Mouse (Mus musculus) CH12.LX (cell line): ENCODE measurements at regions not wholly inside any gene's neighbourhood (a gene's known extent, or its start where the extent isn't known, plus 50 kb on each side); places are given as distances from the start of the nearest gene placed in this dataset.

ENCODE experiments used
- DNase-seq: peaks from one replicate; pipeline ENCODE4 v3.0.0-alpha.2; 2013; ENCODE audit errors: extremely low read depth
- H3K27ac ChIP-seq: 2 replicates; pipeline ENCODE4 v1.5.1; 2012; ENCODE audit warnings: low read depth, mild to moderate bottlenecking, control low read depth, moderate library complexity; ENCODE audit not compliant: insufficient read depth
- H3K27me3 ChIP-seq: replicated peaks from 2 replicates; pipeline ENCODE3; 2012; ENCODE audit warnings: inconsistent platforms
- H3K36me3 ChIP-seq, 2 experiments: replicated peaks in 1 of 2; 2 replicates each; pipeline versions ENCODE3 to v1.6.1; 2012; ENCODE audit warnings: inconsistent platforms in 1 of 2, low read length in 1 of 2, mild to moderate bottlenecking in 1 of 2, mixed read lengths in 1 of 2, moderate library complexity in 1 of 2; ENCODE audit not compliant: control insufficient read depth in 1 of 2, insufficient read depth in 1 of 2
- H3K4me1 ChIP-seq, 2 experiments: 2 replicates each; pipeline ENCODE4 v1.6.1; 2012; ENCODE audit warnings: inconsistent platforms in 1 of 2, moderate library complexity in 1 of 2; ENCODE audit not compliant: insufficient read depth in 2 of 2, control insufficient read depth in 1 of 2
- H3K4me2 ChIP-seq: 2 replicates; pipeline ENCODE4 v1.6.1; 2012; ENCODE audit warnings: low read depth, mild to moderate bottlenecking, control low read depth; ENCODE audit not compliant: poor library complexity, insufficient read depth, severe bottlenecking
- H3K4me3 ChIP-seq, 3 experiments: fragments of 150-350 bp in 1 of 3; sonication (generic) in 1 of 3; replicated peaks in 1 of 3; 2 replicates each; pipeline versions ENCODE3 to v1.5.1; 2011 to 2012; ENCODE audit warnings: low read depth in 2 of 3, low read length in 2 of 3, mild to moderate bottlenecking in 2 of 3, moderate library complexity in 2 of 3, control low read depth in 1 of 3, improper control_type of control experiment in 1 of 3, inconsistent platforms in 1 of 3, mixed read lengths in 1 of 3; ENCODE audit not compliant: poor library complexity in 1 of 3
- H3K79me2 ChIP-seq: replicated peaks from 2 replicates; pipeline ENCODE4 v1.6.1; 2012; ENCODE audit warnings: mild to moderate bottlenecking, moderate library complexity; ENCODE audit not compliant: control insufficient read depth, poor library complexity, insufficient read depth, severe bottlenecking; ENCODE audit errors: extremely low read depth
- H3K9ac ChIP-seq: 2 replicates; pipeline ENCODE4 v1.6.1; 2012; ENCODE audit warnings: low read depth, mild to moderate bottlenecking, control low read depth, moderate library complexity; ENCODE audit not compliant: insufficient read depth
- H3K9me3 ChIP-seq: replicated peaks from 2 replicates; pipeline ENCODE3; 2012; ENCODE audit warnings: low read length, inconsistent platforms, mixed read lengths
- BHLHE40 ChIP-seq: IDR thresholded peaks from 2 replicates; pipeline ENCODE4 v1.6.1; 2011; ENCODE audit warnings: mild to moderate bottlenecking, low read depth, low read length, improper control_type of control experiment
- CTCF ChIP-seq, 2 experiments: IDR thresholded peaks in 1 of 2; conservative IDR thresholded peaks in 1 of 2; 2 replicates each; pipeline ENCODE4 v1.5.1; 2011 to 2012; ENCODE audit warnings: low read depth in 2 of 2, low read length in 2 of 2, improper control_type of control experiment in 1 of 2, inconsistent platforms in 1 of 2, mild to moderate bottlenecking in 1 of 2, moderate library complexity in 1 of 2
- HCFC1 ChIP-seq: IDR thresholded peaks from 2 replicates; pipeline ENCODE4 v1.6.1; 2012; ENCODE audit warnings: low read depth, mild to moderate bottlenecking, inconsistent platforms, low read length, improper control_type of control experiment
- JUN ChIP-seq: IDR thresholded peaks from 2 replicates; pipeline ENCODE4 v1.6.1; 2011; ENCODE audit warnings: low read depth, mild to moderate bottlenecking, low read length, improper control_type of control experiment, moderate library complexity; ENCODE audit not compliant: insufficient read depth
- KAT2A ChIP-seq: IDR thresholded peaks from 2 replicates; pipeline ENCODE4 v1.6.1; 2012; ENCODE audit warnings: low read length, improper control_type of control experiment, inconsistent platforms; ENCODE audit not compliant: insufficient replicate concordance
- MAX ChIP-seq: IDR thresholded peaks from 2 replicates; pipeline ENCODE4 v1.6.1; 2011; ENCODE audit warnings: low read length, improper control_type of control experiment
- MAZ ChIP-seq: IDR thresholded peaks from 2 replicates; pipeline ENCODE4 v1.6.1; 2012; ENCODE audit warnings: low read depth, mild to moderate bottlenecking, inconsistent platforms, low read length, improper control_type of control experiment, moderate library complexity
- POLR2A ChIP-seq: IDR thresholded peaks from 2 replicates; pipeline ENCODE4 v1.6.1; 2011; ENCODE audit warnings: low read depth, mild to moderate bottlenecking, improper control_type of control experiment, low read length
- SMC3 ChIP-seq: IDR thresholded peaks from 2 replicates; pipeline ENCODE4 v1.6.1; 2011; ENCODE audit warnings: low read depth, low read length, improper control_type of control experiment
- TBP ChIP-seq: conservative IDR thresholded peaks from 2 replicates; pipeline ENCODE4 v1.6.1; 2011; ENCODE audit warnings: low read depth, low read length, improper control_type of control experiment
- USF2 ChIP-seq: conservative IDR thresholded peaks from 2 replicates; pipeline ENCODE4 v1.6.1; 2011; ENCODE audit warnings: low read depth, low read length, improper control_type of control experiment
- ZKSCAN1 ChIP-seq: IDR thresholded peaks from 2 replicates; pipeline ENCODE4 v1.6.1; 2012; ENCODE audit warnings: low read depth, inconsistent platforms, low read length, improper control_type of control experiment, borderline replicate concordance
- ZMIZ1 ChIP-seq: IDR thresholded peaks from 2 replicates; pipeline ENCODE4 v1.6.1; 2012; ENCODE audit warnings: low read depth, mild to moderate bottlenecking, inconsistent platforms, low read length, improper control_type of control experiment
- ZNF384 ChIP-seq: IDR thresholded peaks from 2 replicates; pipeline ENCODE4 v1.6.1; 2012; ENCODE audit warnings: low read depth, low read length, improper control_type of control experiment, inconsistent platforms
- dilution Hi-C: fragments of 300-500 bp; cut with MboI; formaldehyde crosslinking; loops from 2 replicates; pipeline ENCODE4 v1.14.3; 2020; ENCODE audit warnings: low sequenced_read_pairs; ENCODE audit not compliant: extremely low pct_unique_long_range_greater_than_20kb, extremely low pct_ligation_motif_present
- in situ Hi-C: fragments of 300-500 bp; cut with MboI; formaldehyde crosslinking; loops from 3 replicates; pipeline ENCODE4 v1.14.3; 2019; ENCODE audit warnings: low sequenced_read_pairs, low pct_ligation_motif_present, low pct_unique_long_range_greater_than_20kb, mixed read lengths

- no peak overlapping the region for H3K27ac ChIP-seq
- no peaks in the 10 kb centered on the region for H3K36me3 ChIP-seq
- no peak overlapping the region for H3K9ac ChIP-seq
- H3K79me2 ChIP-seq, result no peaks in the 10 kb centered on the region
- peaks cover 68% of the 10 kb centered on the region for H3K9me3 ChIP-seq
- no peak for DNase-seq
- no peaks in the 10 kb centered on the region for H3K27me3 ChIP-seq
- no peak overlapping the region for H3K4me3 ChIP-seq
- dilution Hi-C loops (no loop called here), in situ Hi-C loops (no loop called here)
- TF ChIP-seq ZNF384 (no peak), CTCF (conservative IDR thresholded peaks at IDR 0.05 in 1 of 2, IDR thresholded peaks at IDR 0.05 in 1 of 2; ENCODE audit: low read depth in 2 of 2, low read length in 2 of 2) (no peak)
- H3K4me1 ChIP-seq, result no peaks in the 10 kb centered on the region
- no peak overlapping the region for H3K4me2 ChIP-seq
These were observed 634.7 kb downstream of the Tmem114 start for GRCm38 (mm10) chr16:7790260-7790659.

GRCm38 (mm10) chr16:7788209-7788608, 636.7 kb downstream of the Tmem114 start:
- H3K9me3 ChIP-seq, result peaks cover 73% of the 10 kb centered on the region
- TF ChIP-seq SMC3 (no peak), ZKSCAN1 (no peak), BHLHE40 (no peak), MAX (no peak), TBP (no peak), HCFC1 (no peak)
- dilution Hi-C loops, result no loop called here
- H3K4me2 ChIP-seq, result no peak overlapping the region
- H3K36me3 ChIP-seq, result no peaks in the 10 kb centered on the region
- no peak overlapping the region for H3K27ac ChIP-seq
- H3K4me3 ChIP-seq, result no peak overlapping the region
- no peaks in the 10 kb centered on the region for H3K27me3 ChIP-seq
- no peak for DNase-seq
- no peaks in the 10 kb centered on the region for H3K79me2 ChIP-seq
- in situ Hi-C loops, result no loop called here
- no peak overlapping the region for H3K9ac ChIP-seq
- no peaks in the 10 kb centered on the region for H3K4me1 ChIP-seq

- Histone ChIP-seq H3K4me1 (no peaks in the 10 kb centered on the region), H3K9ac (no peak overlapping the region), H3K4me2 (no peak overlapping the region), H3K9me3 (peaks cover 74% of the 10 kb centered on the region), H3K4me3 (no peak overlapping the region), H3K27ac (no peak overlapping the region), H3K27me3 (no peaks in the 10 kb centered on the region), H3K79me2 (no peaks in the 10 kb centered on the region), H3K36me3 (no peaks in the 10 kb centered on the region)
- DNase-seq, result no peak
- TF ChIP-seq USF2, result no peak
- no peak for TF ChIP-seq POLR2A
- no peak for TF ChIP-seq JUN
- TF ChIP-seq SMC3, result no peak
- no peak for TF ChIP-seq MAZ
- no peak for TF ChIP-seq ZMIZ1
- TF ChIP-seq KAT2A, result no peak
- in situ Hi-C loops, result no loop called here
- dilution Hi-C loops, result no loop called here
These were observed 643.4 kb downstream of the Tmem114 start for GRCm38 (mm10) chr16:7781506-7781905.
